Mouse (Mus musculus): ENCODE data around the gene BC049715. TPM values are rescaled to one million over a fixed set of nuclear protein-coding genes. Genes with fewer than 3 reads are reported as not detected.
"Not testable (repeated sequence)": the region's sequence is repeated elsewhere in the genome, so short reads cannot be mapped to it uniquely, and the experiment has no call there.

Gene BC049715
- under 1 TPM; 0.10 to 0.35 TPM for total RNA-seq (2021)
- long read RNA-seq, experiment 1, result 0 reads
- long read RNA-seq, experiment 2, result 0 reads

- no peak for DNase-seq
- intact Hi-C loops (cut with DNase I; ENCODE audit: low total_unique reads), result no loop called here
Observed at GRCm38 (mm10) chr6:136827516-136827880, at the start of gene BC049715. Gene BC049715 (plus strand): TSS chr6:136827626.

- DNase-seq, result no peak
- intact Hi-C loops (cut with DNase I; ENCODE audit: low total_unique reads), result no loop called here
Observed at GRCm38 (mm10) chr6:136781377-136781986, 45.9 kb upstream of the BC049715 start, which contains the start of gene Gucy2c. Gene Gucy2c (minus strand): TSS chr6:136781765.

GRCm38 (mm10) chr6:136782146-136782545 is 45.3 kb upstream of the BC049715 start:
- DNase-seq, result no peak
- intact Hi-C loops (cut with DNase I; ENCODE audit: low total_unique reads), result no loop called here

GRCm38 (mm10) chr6:136782761-136783160 is 44.7 kb upstream of the BC049715 start:
- DNase-seq, result no peak
- intact Hi-C loops (cut with DNase I; ENCODE audit: low total_unique reads), result no loop called here

- peak; percentile 69 for DNase-seq
- intact Hi-C loops (cut with DNase I; ENCODE audit: low total_unique reads), result no loop called here
Observed at GRCm38 (mm10) chr6:136789391-136789971, 37.9 kb upstream of the BC049715 start.

GRCm38 (mm10) chr6:136792884-136793758 is 34.3 kb upstream of the BC049715 start:
- intact Hi-C loops (cut with DNase I; ENCODE audit: low total_unique reads), result no loop called here
- no peak for DNase-seq

- no peak for DNase-seq
- intact Hi-C loops (cut with DNase I; ENCODE audit: low total_unique reads), result no loop called here
Observed at GRCm38 (mm10) chr6:136793831-136794525, 33.4 kb upstream of the BC049715 start.

GRCm38 (mm10) chr6:136795110-136795509 is 32.3 kb upstream of the BC049715 start:
- no peak for DNase-seq
- intact Hi-C loops (cut with DNase I; ENCODE audit: low total_unique reads), result no loop called here

- intact Hi-C loops (cut with DNase I; ENCODE audit: low total_unique reads), result no loop called here
- no peak for DNase-seq
Observed at GRCm38 (mm10) chr6:136795850-136796249, 31.6 kb upstream of the BC049715 start.

GRCm38 (mm10) chr6:136797874-136798693 is 29.3 kb upstream of the BC049715 start:
- DNase-seq; intact Hi-C loops (cut with DNase I; ENCODE audit: low total_unique reads): not testable (repeated sequence)

- DNase-seq, result no peak
- intact Hi-C loops (cut with DNase I; ENCODE audit: low total_unique reads), result no loop called here
Observed at GRCm38 (mm10) chr6:136800710-136801109, 26.7 kb upstream of the BC049715 start.

- intact Hi-C loops (cut with DNase I; ENCODE audit: low total_unique reads), result no loop called here
Observed at GRCm38 (mm10) chr6:136801274-136801673, 26.2 kb upstream of the BC049715 start.

GRCm38 (mm10) chr6:136803093-136803738 is 24.2 kb upstream of the BC049715 start:
- no peak for DNase-seq

More at GRCm38 (mm10) chr6:136801274-136801673, 26.2 kb upstream of the BC049715 start:
- DNase-seq, result no peak

GRCm38 (mm10) chr6:136803739-136804633 is 23.4 kb upstream of the BC049715 start, which contains the start of gene Hist4h4:
Gene Hist4h4 (minus strand): TSS chr6:136804415.
- intact Hi-C loops (cut with DNase I; ENCODE audit: low total_unique reads), result no loop called here
- peak; percentile 91 for DNase-seq

More at GRCm38 (mm10) chr6:136803093-136803738, 24.2 kb upstream of the BC049715 start:
- intact Hi-C loops (cut with DNase I; ENCODE audit: low total_unique reads), result no loop called here

GRCm38 (mm10) chr6:136804705-136805408 is 22.6 kb upstream of the BC049715 start:
- intact Hi-C loops (cut with DNase I; ENCODE audit: low total_unique reads), result no loop called here
- no peak for DNase-seq

GRCm38 (mm10) chr6:136805409-136805775 is 22.0 kb upstream of the BC049715 start:
- intact Hi-C loops (cut with DNase I; ENCODE audit: low total_unique reads), result no loop called here
- no peak for DNase-seq

GRCm38 (mm10) chr6:136806819-136807218 is 20.6 kb upstream of the BC049715 start:
- no peak for DNase-seq
- intact Hi-C loops (cut with DNase I; ENCODE audit: low total_unique reads), result no loop called here

Data from gastrocnemius, postnatal 14 days (tissue).